Mouse (Mus musculus) lung, postnatal 4 days (tissue): ENCODE data around the gene Ostc.

ENCODE experiments used
- DNase-seq, 2 experiments: peaks; one replicate each; pipeline ENCODE4 v3.0.0; 2021

Ostc gene

GRCm38 (mm10) chr3:130708529-130708928 lies 715 bp downstream of the Ostc start:
- DNase-seq = peak in 1 of 2 experiments; percentile 15

DNA sequence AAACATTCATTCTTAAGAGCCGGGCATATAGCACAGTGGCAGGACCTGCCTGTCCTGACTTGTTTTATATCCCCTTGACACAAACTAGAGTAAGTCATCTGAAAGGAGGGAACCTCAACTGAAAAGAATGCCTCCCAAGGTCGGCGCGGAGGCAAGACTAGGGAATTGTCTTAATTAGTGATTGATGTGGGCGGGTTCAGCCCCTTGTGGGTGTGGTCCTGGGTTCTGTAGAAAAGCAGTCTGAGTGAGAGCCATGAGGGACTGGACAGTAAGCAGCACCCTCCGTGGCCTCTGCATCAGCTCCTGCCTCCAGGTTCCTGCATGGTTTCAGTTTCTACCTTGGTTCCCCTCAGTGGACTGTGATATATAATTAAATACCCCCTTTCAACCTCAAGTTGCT lies 7.0 kb downstream of the Ostc start:
- no peak for DNase-seq

DNA sequence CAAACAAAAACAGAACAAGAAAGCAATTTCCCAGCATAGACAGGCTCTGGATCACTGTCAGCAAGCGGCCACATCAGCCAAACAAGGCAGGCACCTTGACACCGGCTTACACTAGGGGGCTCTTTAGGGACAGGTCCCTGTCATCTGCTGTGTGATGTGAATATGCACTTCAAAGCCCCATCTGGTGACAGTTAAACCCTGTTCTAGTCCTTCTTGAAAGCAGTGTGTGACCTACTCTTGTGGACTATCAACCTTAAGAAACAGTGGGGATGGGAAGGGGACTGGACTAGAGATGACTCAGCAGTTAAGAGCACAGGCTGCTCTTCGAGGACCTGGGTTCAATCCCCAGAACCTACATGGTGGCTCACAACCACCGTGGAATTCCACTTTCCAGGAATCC lies 11.6 kb downstream of the Ostc start:
- DNase-seq = no peak

GRCm38 (mm10) chr3:130694705-130695104 lies 14.5 kb downstream of the Ostc start:
- no peak for DNase-seq

GRCm38 (mm10) chr3:130694041-130694593 lies 15.1 kb downstream of the Ostc start:
- no peak for DNase-seq

DNA sequence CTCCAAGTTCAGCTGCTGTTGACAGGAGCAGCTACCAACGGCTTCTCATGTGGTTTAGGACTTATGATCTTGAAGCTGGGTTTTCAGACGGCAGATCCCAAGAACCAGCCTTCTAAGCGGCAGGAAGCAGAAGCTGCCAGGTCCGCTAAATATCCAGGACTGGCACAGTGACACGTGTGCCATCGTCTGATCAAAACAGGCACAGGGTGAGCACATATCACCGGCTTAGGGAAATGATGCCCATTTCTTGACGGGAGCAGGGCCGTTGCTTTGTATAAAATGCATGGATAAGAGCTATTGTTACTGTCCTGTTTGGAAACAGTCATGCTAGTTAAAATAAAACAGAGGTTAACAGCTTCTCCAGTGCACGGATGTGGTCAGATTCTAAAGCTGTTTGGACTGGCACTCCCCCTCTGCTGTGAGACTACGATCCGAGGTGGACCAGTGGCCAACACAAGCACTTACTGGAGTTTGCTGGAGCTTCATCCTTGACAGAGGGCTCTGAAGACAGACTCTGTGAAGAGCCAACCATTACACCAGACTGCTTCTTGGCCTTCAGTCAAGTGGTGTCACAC lies 17.6 kb downstream of the Ostc start:
- DNase-seq = no peak

- DNase-seq = peak; percentile 39 to 68
These were observed 18.2 kb downstream of the Ostc start for GRCm38 (mm10) chr3:130690834-130691595.

DNA sequence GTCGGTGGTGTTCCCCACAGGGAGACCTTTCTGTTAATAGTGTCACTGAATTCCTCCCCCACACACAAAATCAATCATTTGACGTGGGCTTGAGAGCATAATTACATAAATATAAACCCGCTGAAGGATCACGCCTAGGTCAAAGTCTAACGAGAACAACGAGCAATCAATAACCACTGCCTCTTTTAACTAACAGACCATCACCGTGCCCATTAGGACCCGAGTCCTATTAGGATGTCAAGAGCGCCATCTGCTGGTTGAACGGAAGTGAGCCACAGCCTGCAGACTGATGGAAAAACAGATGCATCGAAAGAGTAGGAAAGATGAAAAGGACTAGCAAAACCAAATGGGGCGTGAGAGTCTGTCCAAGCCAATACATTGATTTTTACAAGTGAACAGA lies 19.6 kb downstream of the Ostc start:
- peak; percentile 47 to 78 for DNase-seq

GRCm38 (mm10) chr3:130687051-130687450 lies 22.2 kb downstream of the Ostc start:
- no peak for DNase-seq

DNA sequence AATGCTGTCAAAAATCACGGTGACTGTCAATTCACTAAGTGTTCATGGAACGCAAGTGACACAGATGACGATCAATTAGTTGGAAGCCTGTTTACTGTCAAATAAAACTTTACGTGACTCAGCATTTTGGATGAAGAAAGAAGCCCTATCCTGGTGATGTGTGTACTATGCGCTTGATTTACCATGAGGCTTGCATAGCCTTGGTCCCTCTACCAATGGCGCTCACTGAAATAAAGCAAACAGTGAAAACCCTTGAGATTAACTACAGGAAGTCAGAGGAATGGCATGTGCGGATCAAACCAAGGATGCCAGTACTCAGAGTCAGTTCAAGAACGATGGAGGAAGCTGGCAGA lies 24.3 kb downstream of the Ostc start:
- no peak for DNase-seq

- DNase-seq = no peak
These were observed 24.8 kb downstream of the Ostc start for GRCm38 (mm10) chr3:130684276-130685013.

- DNase-seq = no peak
These were observed 25.4 kb downstream of the Ostc start for GRCm38 (mm10) chr3:130683836-130684235.

DNA sequence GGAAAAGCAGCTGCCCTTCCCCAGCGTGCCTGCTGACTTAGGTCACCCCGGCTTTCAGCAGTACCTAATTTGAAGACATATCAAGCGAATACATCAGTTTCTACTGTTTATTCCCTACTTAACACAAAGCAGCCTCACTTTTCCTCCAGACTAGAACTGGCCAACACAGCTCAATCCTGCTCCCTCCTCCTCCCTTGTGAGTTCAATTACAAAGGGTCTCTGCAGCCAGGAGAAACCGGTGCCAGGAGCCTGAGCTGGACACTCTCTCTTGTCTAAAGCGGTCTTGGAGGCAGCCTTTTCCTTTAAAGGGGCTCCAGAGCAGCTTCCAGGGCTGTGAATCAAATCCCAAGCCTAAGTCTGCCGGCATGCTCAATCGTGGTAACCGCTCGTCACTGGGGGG lies 27.1 kb downstream of the Ostc start:
- DNase-seq = no peak

GRCm38 (mm10) chr3:130681226-130681625 lies 28.0 kb downstream of the Ostc start:
- no peak for DNase-seq

DNA sequence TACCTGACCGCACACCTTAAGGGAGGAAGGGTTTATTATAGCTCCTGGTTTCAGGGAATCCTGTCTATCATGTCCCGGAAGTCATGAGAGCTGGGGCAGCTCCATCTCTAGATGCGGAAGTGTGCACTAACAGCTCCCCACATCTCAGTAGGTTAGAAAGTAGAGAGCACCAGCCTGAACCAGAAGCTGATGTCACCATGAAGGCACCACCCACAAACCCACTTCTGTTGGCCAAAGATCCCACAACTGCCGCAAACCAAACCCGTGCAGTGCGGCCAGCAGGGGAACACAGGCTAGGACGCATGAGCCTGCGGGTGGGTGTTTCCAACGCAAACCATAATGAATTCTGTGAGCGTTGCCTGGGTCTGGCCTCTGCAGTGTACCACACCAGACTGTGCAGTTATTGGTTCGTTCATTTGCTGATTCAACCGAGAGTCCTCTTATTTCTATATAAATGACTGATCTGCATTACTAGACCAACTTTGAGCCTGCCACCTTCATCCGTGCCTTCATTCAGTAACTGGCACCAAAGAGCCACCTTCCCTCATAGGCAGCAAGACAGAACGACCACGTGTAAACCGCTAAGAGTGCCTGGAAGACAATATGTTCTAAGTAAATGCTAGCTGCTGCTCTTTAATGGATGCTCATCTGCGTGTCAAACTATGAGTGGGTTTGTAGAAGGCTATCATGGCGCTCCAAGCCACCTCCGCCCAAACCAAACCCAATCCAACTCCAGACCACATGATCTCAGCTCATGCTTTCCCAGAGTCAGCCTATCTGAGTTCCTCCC lies 31.4 kb downstream of the Ostc start:
- no peak for DNase-seq

GRCm38 (mm10) chr3:130671291-130671690 lies 38.0 kb downstream of the Ostc start:
- peak in 1 of 2 experiments; percentile 37 for DNase-seq

DNA sequence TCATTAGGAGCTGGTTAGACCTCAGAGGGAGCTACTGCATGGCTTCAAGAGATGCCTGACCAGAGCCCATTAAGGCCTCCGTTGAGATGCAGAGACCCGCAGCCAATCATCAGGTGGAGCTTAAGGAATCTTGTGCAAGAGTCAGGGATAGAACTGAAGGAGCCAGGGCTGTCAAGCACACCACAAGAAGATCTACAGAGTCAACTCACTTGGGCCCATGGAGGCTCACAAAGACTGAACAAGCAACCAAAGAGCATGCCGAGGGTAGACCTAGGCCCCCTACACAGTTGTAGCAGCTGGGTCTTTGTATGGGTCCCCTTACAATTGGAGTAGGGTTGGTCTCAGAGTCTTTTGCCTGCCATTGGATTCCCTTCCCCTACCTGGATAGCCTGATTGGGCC lies 46.7 kb downstream of the Ostc start:
- DNase-seq = no peak

- no peak for DNase-seq
These were observed 48.6 kb downstream of the Ostc start for GRCm38 (mm10) chr3:130660619-130661018.

DNA sequence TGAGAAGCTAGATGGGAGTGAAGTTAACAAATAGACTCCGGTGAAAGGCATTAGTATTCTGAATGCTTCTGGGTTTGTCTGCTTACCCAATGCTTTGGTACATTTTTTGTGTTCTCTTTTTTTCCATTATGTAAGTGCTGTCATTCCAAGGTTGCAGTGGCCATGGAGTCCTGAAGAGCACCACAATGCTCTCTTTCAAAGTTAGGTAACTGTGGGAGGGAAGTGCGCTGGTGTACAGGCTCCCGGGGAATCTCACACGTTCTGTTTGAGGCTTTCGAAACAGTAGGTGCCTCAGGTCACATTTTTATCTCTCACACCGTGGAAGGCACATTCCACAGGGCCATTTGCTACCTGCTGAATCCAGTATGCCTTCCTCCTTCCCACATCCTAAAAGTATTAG lies 59.7 kb downstream of the Ostc start:
- no peak for DNase-seq

DNA sequence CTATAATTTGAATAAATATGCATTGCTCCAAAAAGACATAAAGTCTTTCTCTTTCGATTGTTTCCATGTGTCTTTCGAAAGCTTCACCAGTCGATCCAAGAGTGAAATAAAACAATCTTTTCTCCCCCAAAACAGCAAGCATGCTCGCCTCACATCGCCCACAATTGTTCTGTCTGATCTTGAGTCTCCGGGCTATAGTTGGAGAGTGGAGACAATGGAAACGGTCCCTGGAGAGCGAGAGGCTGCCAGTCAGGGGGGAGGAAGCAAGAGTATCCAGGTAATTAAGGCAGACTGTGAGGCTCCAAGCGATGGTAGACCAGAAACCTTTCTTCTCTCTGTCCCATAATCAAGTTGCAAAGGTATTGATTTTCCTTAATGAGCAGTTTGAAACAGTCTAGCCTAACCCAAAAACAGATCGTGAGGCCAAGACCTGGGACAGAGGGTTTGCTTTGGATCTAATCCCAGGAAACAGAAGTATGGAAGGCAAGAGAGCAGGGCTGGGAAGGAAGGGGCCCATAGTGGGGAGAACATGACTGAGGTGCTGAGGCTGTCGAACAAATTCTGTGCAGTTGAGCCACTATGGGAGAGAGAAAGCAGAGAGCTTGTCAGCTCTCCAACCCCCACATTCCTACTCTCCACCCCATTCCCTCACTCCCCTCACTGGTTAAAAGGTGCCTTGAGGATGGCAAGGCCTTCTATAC lies 63.0 kb downstream of the Ostc start:
- DNase-seq = no peak
